Mouse (Mus musculus) A20 (cell line): ENCODE results near the gene Adam6a.
A peak's percentile ranks its signal among the peaks of the same experiment; 100 is the strongest.
"Not testable (repeated sequence)": the region's sequence is repeated elsewhere in the genome, so short reads cannot be mapped to it uniquely, and the experiment has no call there.

ENCODE experiments used
- DNase-seq: peaks from one replicate; pipeline ENCODE4 v3.0.0-alpha.2; 2011; ENCODE audit warnings: low read depth, low spot score

Gene Adam6a

DNA sequence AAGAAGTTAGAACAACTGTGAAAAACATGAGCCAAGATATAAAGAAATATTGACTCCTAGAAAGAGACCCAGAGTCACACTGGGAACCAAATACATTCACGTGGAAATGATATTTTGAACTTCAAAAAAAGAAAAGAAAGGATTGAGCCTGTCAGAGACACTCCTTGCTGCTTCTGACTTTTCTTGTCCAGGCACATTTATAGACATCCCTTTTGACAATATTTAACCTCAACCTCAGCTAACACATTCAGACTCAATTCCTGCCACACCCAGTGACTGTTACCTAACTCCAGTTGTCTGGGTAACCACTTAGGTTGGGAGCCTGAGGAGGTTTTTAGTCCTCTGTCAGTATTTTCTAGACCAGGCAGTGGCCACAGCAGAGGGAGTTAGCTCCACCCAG lies at the start of gene Adam6a:
Adam6a (plus strand) TSS at position 301 of the 400 bp plus-strand sequence.
- not testable (repeated sequence) for DNase-seq

DNA sequence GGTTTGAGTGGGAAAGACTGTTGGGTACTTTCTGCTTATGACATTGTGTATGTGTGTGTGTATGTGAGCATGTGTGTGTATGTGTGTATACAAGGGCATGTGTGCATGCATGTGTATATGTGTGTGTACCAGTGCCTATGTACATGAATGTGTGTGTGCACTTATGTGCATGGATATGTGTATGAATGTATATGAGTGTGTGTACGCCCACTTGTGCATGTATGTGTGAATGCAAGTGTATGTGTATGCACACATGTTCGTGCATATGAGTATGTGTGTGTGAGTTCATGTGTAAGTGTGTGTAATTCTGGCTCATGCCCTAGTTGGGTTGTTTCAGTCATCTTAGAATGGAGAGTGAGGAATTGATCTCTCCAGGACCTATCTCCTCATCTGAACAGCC lies 17.8 kb upstream of the Adam6a start:
- DNase-seq: no peak

DNA sequence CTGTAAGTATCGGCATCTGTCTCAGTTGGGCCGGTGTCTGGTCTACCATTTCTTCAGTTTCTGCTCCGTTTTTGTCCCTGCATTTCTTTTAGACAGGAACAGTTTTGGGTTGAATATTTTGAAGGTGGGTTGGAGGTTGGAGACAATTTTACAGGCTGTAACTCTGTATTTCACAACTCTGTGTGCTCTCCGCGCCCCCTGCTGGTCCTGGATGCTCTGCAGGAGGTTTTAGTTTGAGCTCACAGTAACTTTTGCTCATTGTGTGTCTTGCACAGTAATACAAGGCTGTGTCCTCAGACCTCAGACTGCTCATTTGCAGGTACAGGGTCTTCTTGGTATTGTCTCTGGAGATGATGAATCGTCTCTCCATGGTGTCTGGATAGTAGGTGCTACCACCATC lies 34.5 kb downstream of the Adam6a start:
- DNase-seq: peak; percentile 32

DNA sequence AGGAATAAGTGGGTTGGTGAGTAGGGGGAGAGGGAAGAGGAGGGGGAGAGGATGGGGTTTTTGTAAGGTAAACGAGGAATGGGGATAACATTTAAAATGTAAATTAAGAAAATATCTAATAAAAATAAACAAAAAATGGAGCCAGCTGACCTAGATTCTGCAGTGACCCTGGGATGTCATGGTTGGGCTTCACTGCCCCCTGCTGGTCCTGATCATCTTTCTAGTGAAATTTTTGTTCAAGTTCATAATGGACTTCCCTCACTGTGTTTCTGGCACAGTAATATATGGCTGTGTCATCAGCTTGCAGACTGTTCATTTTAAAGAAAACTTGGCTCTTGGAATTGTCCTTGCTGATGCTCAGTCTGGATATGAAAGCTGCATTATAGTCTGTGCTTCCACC lies 44.3 kb downstream of the Adam6a start:
- DNase-seq: peak; percentile 25
